Mouse (Mus musculus) A20 (cell line): ENCODE measurements at regions not wholly inside any gene's neighbourhood (a gene's known extent, or its start where the extent isn't known, plus 50 kb on each side); places are given as distances from the start of the nearest gene placed in this dataset.

Experiments used
- DNase-seq: peaks from one replicate; pipeline ENCODE4 v3.0.0-alpha.2; 2011; ENCODE audit warnings: low read depth, low spot score

GRCm38 (mm10) chr11:38036582-38036981, 800.8 kb upstream of the Tenm2 start:
- no peak for DNase-seq

- no peak for DNase-seq
These were observed 798.9 kb upstream of the Tenm2 start for GRCm38 (mm10) chr11:38034526-38035286.

GRCm38 (mm10) chr11:38021704-38022103, 785.9 kb upstream of the Tenm2 start:
- DNase-seq = peak; percentile 3

GRCm38 (mm10) chr11:37978131-37978530, 742.4 kb upstream of the Tenm2 start:
- DNase-seq = no peak

GRCm38 (mm10) chr11:37936439-37937134, 700.8 kb upstream of the Tenm2 start:
- no peak for DNase-seq

- no peak for DNase-seq
These were observed 677.4 kb upstream of the Tenm2 start for GRCm38 (mm10) chr11:37913161-37913560.

GRCm38 (mm10) chr11:37904991-37905390, 669.2 kb upstream of the Tenm2 start:
- no peak for DNase-seq

GRCm38 (mm10) chr11:37897713-37898112, 661.9 kb upstream of the Tenm2 start:
- DNase-seq = no peak

- DNase-seq = no peak
These were observed 647.0 kb upstream of the Tenm2 start for GRCm38 (mm10) chr11:37882717-37883116.

GRCm38 (mm10) chr11:37837301-37837700, 601.5 kb upstream of the Tenm2 start:
- DNase-seq = no peak

GRCm38 (mm10) chr11:37830975-37831374, 595.2 kb upstream of the Tenm2 start:
- DNase-seq = no peak

- no peak for DNase-seq
These were observed 571.0 kb upstream of the Tenm2 start for GRCm38 (mm10) chr11:37806761-37807160.

- no peak for DNase-seq
These were observed 563.1 kb upstream of the Tenm2 start for GRCm38 (mm10) chr11:37798783-37799318.

- no peak for DNase-seq
These were observed 536.8 kb upstream of the Tenm2 start for GRCm38 (mm10) chr11:37772481-37773089.

GRCm38 (mm10) chr11:37770881-37771280, 535.1 kb upstream of the Tenm2 start:
- DNase-seq = no peak

- no peak for DNase-seq
These were observed 532.4 kb upstream of the Tenm2 start for GRCm38 (mm10) chr11:37768121-37768520.

GRCm38 (mm10) chr11:37735992-37736391, 500.2 kb upstream of the Tenm2 start:
- no peak for DNase-seq

- DNase-seq = no peak
These were observed 499.7 kb upstream of the Tenm2 start for GRCm38 (mm10) chr11:37735501-37735900.

GRCm38 (mm10) chr11:37696981-37697380, 461.2 kb upstream of the Tenm2 start:
- no peak for DNase-seq

- peak; percentile 79 for DNase-seq
These were observed 442.9 kb upstream of the Tenm2 start for GRCm38 (mm10) chr11:37678484-37679193.

GRCm38 (mm10) chr11:37671320-37671719, 435.6 kb upstream of the Tenm2 start:
- peak; percentile 45 for DNase-seq

GRCm38 (mm10) chr11:37666925-37667324, 431.2 kb upstream of the Tenm2 start:
- DNase-seq = peak; percentile 48
